ENCODE assay signal across 8 mouse cellular contexts in the genomic region with DNA sequence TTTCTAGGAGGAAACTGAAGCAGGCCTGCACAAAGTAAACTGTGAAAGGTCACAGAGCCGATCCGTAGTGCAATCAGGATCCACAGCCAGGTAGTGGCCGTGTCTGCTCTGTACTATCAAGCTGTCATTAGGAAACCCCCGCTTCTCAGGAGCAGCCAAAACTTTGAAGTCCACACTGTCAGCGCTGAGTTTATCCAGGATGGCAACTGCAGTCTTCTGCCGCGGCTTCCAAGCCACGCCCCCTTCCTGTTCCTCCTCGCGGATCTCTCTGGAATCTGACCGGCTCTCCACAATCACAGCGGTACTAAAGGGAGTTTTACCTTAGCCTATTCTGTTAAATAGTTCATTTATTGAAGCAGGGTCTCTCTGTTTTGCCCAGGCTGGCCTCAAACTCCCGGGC. TPM values are rescaled to one million over a fixed set of nuclear protein-coding genes. Genes with fewer than 3 reads are reported as not detected.
DNase-seq lines count a peak whose midpoint lies in the region; ATAC-seq lines count a peak whose summit lies in the region.

No protein-coding gene starts in this region.

- DNase-seq in heart, adult 11 months = peak; percentile 90
- no peak for DNase-seq in heart, postnatal 25 days (ENCODE audit: low spot score)
- no peak for DNase-seq in heart, embryonic 10.5 days (ENCODE audit: low spot score)
- DNase-seq in kidney, postnatal 25 days = peak; percentile 74 to 76
- DNase-seq in Muller cell, postnatal 12 days (ENCODE audit: inconsistent ontology term) = no peak
- DNase-seq in thymus, postnatal 25 days = no peak
- DNase-seq in layer of hippocampus, adult 9-10 months (ENCODE audit: low spot score) = no peak

- H3K27ac ChIP-seq in heart, embryonic 10.5 days = no peak overlapping the region

- intact Hi-C loops in heart, postnatal 25 days (cut with DNase I) = no loop called here

- H3K4me3 ChIP-seq in heart, embryonic 10.5 days = peak overlapping the region; percentile 47

- ATAC-seq in megakaryocyte progenitor cell, adult 5-6 weeks (replicated peaks; ENCODE audit: poor library complexity) = peak; percentile 29; the same call in 1 of the 2 replicates

- no peaks in the 10 kb centered on the region for H3K9me3 ChIP-seq in heart, embryonic 10.5 days

- peaks cover 100% of the 10 kb centered on the region for H3K27me3 ChIP-seq in heart, embryonic 10.5 days (ENCODE audit: insufficient read depth, poor library complexity, severe bottlenecking)

- H3K4me1 ChIP-seq in heart, embryonic 10.5 days = peaks cover 11% of the 10 kb centered on the region

- H3K36me3 ChIP-seq in heart, embryonic 10.5 days = no peaks in the 10 kb centered on the region

- 2% methylated on average over 13 of the region's 13 CpGs for WGBS in heart, embryonic 10.5 days

RNA-seq across cellular contexts. Expression of a gene that starts 27.3 kb away (rescaled TPM):
- not detected for total RNA-seq in heart, postnatal 25 days (2021)
- polyA plus RNA-seq in heart, embryonic 10.5 days (2016; fragmentation: Nextera tagmentation; extraction: Ambion mirVana) = 0.55 and 2.4 TPM in 2 replicates
- 0.32 and 0.64 TPM in 2 replicates for total RNA-seq in megakaryocyte progenitor cell, adult 5-6 weeks (2015)
- 1.4 TPM in 1 of 2 replicates, not detected in the other for total RNA-seq in megakaryocyte progenitor cell, adult 5-6 weeks (2017)

Comparison
In these comparisons a context has a peak if more than half of its experiments do, and no peak if none do; other contexts are left out.
1. DNase-seq: peak in heart, adult 11 months (single experiment) and kidney, postnatal 25 days (2 of 2); none in heart, postnatal 25 days (single experiment), heart, embryonic 10.5 days (single experiment), Muller cell, postnatal 12 days (single experiment), thymus, postnatal 25 days (single experiment) and layer of hippocampus, adult 9-10 months (single experiment).